Mouse (Mus musculus) B cell, adult (primary cell): ENCODE results near the gene Rbm5. TPM values are rescaled to one million over a fixed set of nuclear protein-coding genes. Genes with fewer than 3 reads are reported as not detected.

Experiments
- total RNA-seq: library from RNA; stranded (reverse); gene quantifications from 4 replicates; pipeline ENCODE4 v1.2.4, GENCODE M21; 2023; ENCODE audit not compliant: inconsistent age

Rbm5 gene
- 286 to 321 TPM (median 308 TPM) in 4 replicates for total RNA-seq

GRCm38 (mm10) chr9:107770374-107771290 is at the start of gene Rbm5:
Rbm5 (minus strand) TSS chr9:107770996.

DNA sequence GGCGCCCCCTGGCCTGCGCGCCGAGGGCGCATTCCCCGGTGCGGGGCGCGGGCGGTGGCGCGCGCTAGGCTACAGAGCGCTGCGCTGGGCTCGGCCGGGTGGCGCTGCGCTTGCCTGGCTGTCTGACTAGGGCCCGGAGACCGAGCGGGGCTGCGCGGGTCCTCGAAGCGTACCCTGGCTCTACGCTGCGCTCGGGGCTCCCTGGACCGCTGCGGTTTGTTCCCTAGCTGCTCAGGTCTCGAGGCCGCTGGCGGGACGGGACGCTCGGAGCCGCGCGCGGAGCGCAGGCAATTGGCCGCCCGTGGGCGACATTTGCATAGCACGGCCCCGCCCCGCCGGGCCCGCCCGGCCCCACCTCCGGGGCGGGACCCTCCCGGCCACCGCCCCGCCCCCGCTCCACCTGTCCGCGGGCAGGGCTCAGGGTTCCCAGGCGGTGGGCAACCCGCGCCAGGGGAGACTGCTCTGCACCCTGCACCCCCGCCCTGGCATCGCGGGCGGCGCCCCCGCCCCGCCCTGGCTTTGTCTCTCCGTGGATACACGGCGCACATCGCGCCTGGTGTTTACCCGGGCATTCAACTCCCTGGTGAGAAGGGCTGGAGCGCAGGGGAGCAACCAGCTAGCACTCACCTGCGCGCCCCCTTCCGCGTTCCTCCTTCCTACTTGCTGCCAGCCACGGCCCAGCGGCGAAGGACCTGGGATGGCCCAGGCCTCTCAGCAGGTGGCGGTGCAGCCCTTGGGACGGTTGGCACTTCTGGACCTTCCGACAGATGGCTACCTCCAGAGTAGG is 60.9 kb downstream of the Rbm5 start, which contains the start of gene Sema3f:
Gene Sema3f (minus strand): TSS at position 779 of the 787 bp plus-strand sequence.

Other genes with a start within 250 kb of the Rbm5 start
- 22.8 to 26.5 TPM (median 26.1 TPM) in 4 replicates for gene Tmem115, start 237.1 kb downstream of the Rbm5 start, total RNA-seq
- 13.7 to 16.6 TPM (median 14.5 TPM) in 4 replicates for gene Cyb561d2, start 228.8 kb downstream of the Rbm5 start, total RNA-seq
- gene Nprl2, start 228.8 kb downstream of the Rbm5 start, total RNA-seq, result 23.5 to 29.7 TPM (median 25.9 TPM) in 4 replicates
- 0.54 to 1.1 TPM in 2 of 4 replicates, not detected in the others for gene Zmynd10, start 223.7 kb downstream of the Rbm5 start, total RNA-seq
- gene Rassf1, start 219.4 kb downstream of the Rbm5 start, total RNA-seq, result 62.1 to 68.3 TPM (median 65.1 TPM) in 4 replicates
- gene Tusc2, start 207.7 kb downstream of the Rbm5 start, total RNA-seq, result 22.7 to 26.0 TPM (median 23.6 TPM) in 4 replicates
- 2.3 to 8.2 TPM (median 3.1 TPM) in 4 replicates for gene Hyal2, start 203.1 kb downstream of the Rbm5 start, total RNA-seq
- gene Hyal1, start 194.1 kb downstream of the Rbm5 start, total RNA-seq, result 2.9 to 5.6 TPM (median 4.3 TPM) in 4 replicates
- 9.9 to 12.6 TPM (median 10.4 TPM) in 4 replicates for gene Naa80, start 192.1 kb downstream of the Rbm5 start, total RNA-seq
- 1.4 to 2.6 TPM (median 1.8 TPM) in 4 replicates for gene Hyal3, start 190.2 kb downstream of the Rbm5 start, total RNA-seq
- gene Ifrd2, start 183.4 kb downstream of the Rbm5 start, total RNA-seq, result 24.5 to 28.9 TPM (median 26.8 TPM) in 4 replicates
- gene Sema3b, start 161.8 kb downstream of the Rbm5 start, total RNA-seq, result 0.64 to 2.6 TPM (median 1.4 TPM) in 4 replicates
- 627 to 662 TPM (median 650 TPM) in 4 replicates for gene Gnai2, start 135.6 kb downstream of the Rbm5 start, total RNA-seq
- not detected in 4 replicates for gene Slc38a3, start 101.5 kb downstream of the Rbm5 start, total RNA-seq
- gene Gnat1, start 91.3 kb downstream of the Rbm5 start, total RNA-seq, result 0.51 to 3.0 TPM (median 1.1 TPM) in 3 of 4 replicates, not detected in the other
- gene Sema3f, start 60.5 kb downstream of the Rbm5 start, total RNA-seq, result 1.2 TPM in 1 of 4 replicates, not detected in the others
- 105 to 119 TPM (median 118 TPM) in 4 replicates for gene Rbm6, start 102.2 kb upstream of the Rbm5 start, total RNA-seq
- 13.3 to 16.8 TPM (median 15.5 TPM) in 4 replicates for gene Mon1a, start 117.2 kb upstream of the Rbm5 start, total RNA-seq
- gene Mst1r, start 135.9 kb upstream of the Rbm5 start, total RNA-seq, result 0.09 to 0.67 TPM (median 0.62 TPM) in 4 replicates
- gene Actl11, start 157.5 kb upstream of the Rbm5 start, total RNA-seq, result not detected in 4 replicates
- not detected in 4 replicates for gene Camkv, start 164.7 kb upstream of the Rbm5 start, total RNA-seq
- 5.7 to 9.6 TPM (median 7.8 TPM) in 4 replicates for gene Traip, start 179.1 kb upstream of the Rbm5 start, total RNA-seq
- gene Uba7, start 204.5 kb upstream of the Rbm5 start, total RNA-seq, result 177 to 208 TPM (median 186 TPM) in 4 replicates
- 0.39 to 0.66 TPM in 2 of 4 replicates, not detected in the others for gene Gm20661, start 212.1 kb upstream of the Rbm5 start, total RNA-seq
- gene Inka1, start 214.9 kb upstream of the Rbm5 start, total RNA-seq, result 1.1 to 3.4 TPM (median 2.3 TPM) in 4 replicates
- gene Cdhr4, start 221.5 kb upstream of the Rbm5 start, total RNA-seq, result 0.61 TPM in 1 of 4 replicates, not detected in the others
- 1.6 to 4.2 TPM in 2 of 4 replicates, not detected in the others for gene Gm20662, start 225.4 kb upstream of the Rbm5 start, total RNA-seq
- gene Ip6k1, start 231.5 kb upstream of the Rbm5 start, total RNA-seq, result 120 to 135 TPM (median 126 TPM) in 4 replicates